Mouse (Mus musculus) embryonic facial prominence, embryonic 11.5 days (tissue): ENCODE data around the gene Ch25h. TPM values are rescaled to one million over a fixed set of nuclear protein-coding genes. Genes with fewer than 3 reads are reported as not detected.

Source experiments
- ATAC-seq: fragments of 200-750 bp; cut with Nextera tagmentation; replicated peaks from 2 replicates; pipeline ENCODE4 v1.8.0; 2017; ENCODE audit warnings: low read depth; ENCODE audit not compliant: insufficient number of reproducible peaks, low FRiP score, low TSS enrichment
- DNase-seq: peaks from one replicate; pipeline ENCODE4 v3.0.0-alpha.2; 2015; ENCODE audit warnings: low spot score
- H3K27ac ChIP-seq: fragments of 300-500 bp; sonication (generic); replicated peaks from 2 replicates; pipeline ENCODE4 v1.5.1; 2014; ENCODE audit warnings: mild to moderate bottlenecking, low read depth, low read length, control low read depth
- H3K27me3 ChIP-seq: fragments of 300-500 bp; sonication (generic); 2 replicates; pipeline ENCODE4 v1.6.1; 2014; ENCODE audit warnings: mild to moderate bottlenecking, low read length, moderate library complexity, mixed read lengths; ENCODE audit not compliant: control insufficient read depth, insufficient read depth
- H3K36me3 ChIP-seq: fragments of 300-500 bp; sonication (generic); replicated peaks from 2 replicates; pipeline ENCODE4 v1.6.1; 2014; ENCODE audit warnings: low read depth, mild to moderate bottlenecking, low read length, moderate library complexity, mixed read lengths; ENCODE audit not compliant: control insufficient read depth, insufficient read depth
- H3K4me1 ChIP-seq: fragments of 300-500 bp; sonication (generic); 2 replicates; pipeline ENCODE4 v1.6.1; 2014; ENCODE audit warnings: low read length, mixed read lengths; ENCODE audit not compliant: control insufficient read depth, insufficient read depth
- H3K4me2 ChIP-seq: fragments of 300-500 bp; sonication (generic); 2 replicates; pipeline ENCODE4 v1.6.1; 2014; ENCODE audit warnings: low read depth, mild to moderate bottlenecking, control low read depth, low read length, moderate library complexity
- H3K4me3 ChIP-seq: fragments of 300-500 bp; sonication (generic); 2 replicates; pipeline ENCODE4 v1.5.1; 2014; ENCODE audit warnings: low read depth, low read length, control low read depth
- H3K9ac ChIP-seq: fragments of 300-500 bp; sonication (generic); replicated peaks from 2 replicates; pipeline ENCODE4 v1.6.1; 2014; ENCODE audit warnings: mild to moderate bottlenecking, control low read depth, low read length
- H3K9me3 ChIP-seq: fragments of 300-500 bp; sonication (generic); replicated peaks from 2 replicates; pipeline ENCODE4 v1.6.1; 2016; ENCODE audit warnings: mild to moderate bottlenecking, low read length, inconsistent platforms, mixed read lengths; ENCODE audit not compliant: control insufficient read depth
- whole genome bisulfite sequencing: fragments of 180-500 bp; shearing (Covaris S2); extraction: QIAGEN DNeasy Blood & Tissue Kit; methylation state at CpG from one replicate; pipeline ENCODE4 v1.1.7; 2014; 5-methylcytosine and 5-hydroxymethylcytosine counted together
- polyA plus RNA-seq: library from polyadenylated mRNA; unstranded; fragments of >200 nt; fragmentation: Nextera tagmentation; extraction: Ambion mirVana; gene quantifications from 2 replicates; pipeline ENCODE4 v1.2.1, GENCODE M21; 2014

The Ch25h gene
- polyA plus RNA-seq, 1 experiment from 2014 or later: 1.1 TPM

- WGBS: 93% methylated on average over 1 of the region's 1 CpGs
- no peak; the same call in 1 of the 2 replicates for ATAC-seq
- no peaks in the 10 kb centered on the region for H3K27me3 ChIP-seq
- H3K4me1 ChIP-seq: no peaks in the 10 kb centered on the region
- no peak overlapping the region for H3K9ac ChIP-seq
- H3K27ac ChIP-seq: no peak overlapping the region
- no peaks in the 10 kb centered on the region for H3K9me3 ChIP-seq
- DNase-seq: no peak
- H3K4me2 ChIP-seq: no peak overlapping the region
- H3K36me3 ChIP-seq: no peaks in the 10 kb centered on the region
- no peak overlapping the region for H3K4me3 ChIP-seq
These were observed 13.4 kb downstream of the Ch25h start for GRCm38 (mm10) chr19:34461451-34462019.

- Histone ChIP-seq H3K27me3 (no peaks in the 10 kb centered on the region), H3K36me3 (no peaks in the 10 kb centered on the region), H3K9me3 (no peaks in the 10 kb centered on the region), H3K4me3 (no peak overlapping the region), H3K9ac (no peak overlapping the region), H3K27ac (no peak overlapping the region), H3K4me1 (no peaks in the 10 kb centered on the region), H3K4me2 (no peak overlapping the region)
- DNase-seq (no peak), ATAC-seq (no peak)
- 78% methylated on average over 1 of the region's 1 CpGs for WGBS
These were observed 24.1 kb downstream of the Ch25h start for GRCm38 (mm10) chr19:34450784-34451370.

GRCm38 (mm10) chr19:34448851-34449250 is 26.1 kb downstream of the Ch25h start:
- Histone ChIP-seq H3K27ac (no peak overlapping the region), H3K27me3 (no peaks in the 10 kb centered on the region), H3K4me1 (no peaks in the 10 kb centered on the region), H3K9ac (no peak overlapping the region), H3K4me3 (no peak overlapping the region), H3K36me3 (no peaks in the 10 kb centered on the region), H3K4me2 (no peak overlapping the region), H3K9me3 (no peaks in the 10 kb centered on the region)
- ATAC-seq: no peak
- WGBS: 81% methylated on average over 1 of the region's 1 CpGs
- no peak for DNase-seq

- WGBS: 42% methylated on average over 4 of the region's 4 CpGs
- H3K4me1 ChIP-seq: no peaks in the 10 kb centered on the region
- no peak for ATAC-seq
These were observed 29.5 kb downstream of the Ch25h start for GRCm38 (mm10) chr19:34445410-34446012.

GRCm38 (mm10) chr19:34444785-34445184 is 30.2 kb downstream of the Ch25h start:
- no peaks in the 10 kb centered on the region for H3K9me3 ChIP-seq
- H3K4me3 ChIP-seq: no peak overlapping the region
- WGBS: 84% methylated on average over 3 of the region's 3 CpGs
- no peaks in the 10 kb centered on the region for H3K4me1 ChIP-seq
- H3K36me3 ChIP-seq: no peaks in the 10 kb centered on the region
- no peaks in the 10 kb centered on the region for H3K27me3 ChIP-seq
- H3K9ac ChIP-seq: no peak overlapping the region
- no peak overlapping the region for H3K4me2 ChIP-seq
- ATAC-seq: no peak
- no peak overlapping the region for H3K27ac ChIP-seq
- no peak for DNase-seq

More at GRCm38 (mm10) chr19:34445410-34446012, 29.5 kb downstream of the Ch25h start:
- Histone ChIP-seq H3K9me3 (no peaks in the 10 kb centered on the region), H3K4me2 (no peak overlapping the region), H3K27ac (no peak overlapping the region), H3K9ac (no peak overlapping the region), H3K4me3 (no peak overlapping the region), H3K27me3 (no peaks in the 10 kb centered on the region), H3K36me3 (no peaks in the 10 kb centered on the region)
- peak; percentile 72 for DNase-seq

GRCm38 (mm10) chr19:34441979-34442378 is 33.0 kb downstream of the Ch25h start:
- Histone ChIP-seq H3K9ac (no peak overlapping the region), H3K27me3 (no peaks in the 10 kb centered on the region), H3K4me3 (no peak overlapping the region), H3K27ac (no peak overlapping the region), H3K4me2 (no peak overlapping the region), H3K9me3 (no peaks in the 10 kb centered on the region), H3K4me1 (no peaks in the 10 kb centered on the region), H3K36me3 (no peaks in the 10 kb centered on the region)
- DNase-seq (no peak), ATAC-seq (no peak)
- WGBS: 87% methylated on average over 2 of the region's 2 CpGs

- Histone ChIP-seq H3K4me2 (no peak overlapping the region), H3K9me3 (no peaks in the 10 kb centered on the region), H3K4me3 (no peak overlapping the region), H3K27ac (no peak overlapping the region), H3K9ac (no peak overlapping the region), H3K36me3 (no peaks in the 10 kb centered on the region), H3K27me3 (no peaks in the 10 kb centered on the region), H3K4me1 (no peaks in the 10 kb centered on the region)
- 0 out of 2 replicates have a peak, but pooled peaks have one; percentile 6 for ATAC-seq
- peak; percentile 53 for DNase-seq
- 45% methylated on average over 5 of the region's 5 CpGs for WGBS
These were observed 39.8 kb downstream of the Ch25h start for GRCm38 (mm10) chr19:34435197-34435611.

GRCm38 (mm10) chr19:34431314-34431713 is 43.6 kb downstream of the Ch25h start:
- Histone ChIP-seq H3K27me3 (no peaks in the 10 kb centered on the region), H3K9me3 (no peaks in the 10 kb centered on the region), H3K27ac (no peak overlapping the region), H3K36me3 (no peaks in the 10 kb centered on the region), H3K9ac (no peak overlapping the region), H3K4me3 (no peak overlapping the region), H3K4me2 (no peak overlapping the region), H3K4me1 (no peaks in the 10 kb centered on the region)
- DNase-seq (no peak), ATAC-seq (no peak)
- WGBS: 84% methylated on average over 3 of the region's 3 CpGs
